Mouse (Mus musculus) embryo, embryonic 11 days (tissue): Measurements from ENCODE around the gene Ctnnbip1.

ENCODE experiments used
- DNase-seq: peaks from one replicate; pipeline ENCODE4 v3.0.0-alpha.2; 2015

Gene Ctnnbip1

DNA sequence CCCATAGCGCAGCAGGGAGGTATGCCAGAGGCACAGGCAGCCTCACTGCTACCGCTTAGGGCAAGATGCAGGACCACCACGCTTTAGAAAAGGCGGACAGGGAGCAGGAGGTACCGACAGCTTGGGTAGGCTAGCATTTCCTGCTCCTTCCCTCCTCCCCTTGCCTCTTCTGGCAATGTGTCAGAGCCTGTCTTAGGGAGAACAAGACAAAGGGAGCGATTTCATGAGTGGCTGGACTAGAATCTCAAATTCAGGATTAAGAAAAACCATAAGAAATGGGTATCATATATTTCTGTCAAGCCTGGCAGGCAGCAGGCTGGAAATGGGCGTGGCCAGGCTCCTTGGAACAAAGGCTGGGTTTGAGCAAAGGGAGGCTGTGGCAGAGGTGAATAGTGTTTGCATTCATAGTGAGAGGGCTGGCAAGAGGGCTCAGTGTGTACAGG lies 44.9 kb downstream of the Ctnnbip1 start:
- DNase-seq, result peak; percentile 60

DNA sequence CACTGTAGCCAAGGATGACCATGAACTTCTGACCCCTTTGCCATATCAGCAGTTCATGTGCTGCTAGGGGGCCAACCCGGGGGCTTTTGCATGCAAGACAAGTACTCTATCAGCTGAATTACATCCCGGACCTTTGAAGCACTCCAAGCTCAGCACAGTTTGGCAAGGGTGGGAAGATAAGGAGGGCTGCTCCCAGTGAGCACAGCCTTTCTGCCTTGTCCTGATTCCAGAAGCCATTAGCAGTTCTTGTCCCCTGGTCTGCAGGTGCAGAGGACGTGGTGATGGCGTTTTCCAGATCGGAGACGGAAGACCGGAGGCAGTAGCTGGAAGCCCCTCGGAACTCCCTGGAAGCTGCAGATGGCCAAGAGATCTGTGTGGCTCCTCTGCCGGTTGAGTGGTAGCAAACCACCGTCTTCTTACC lies 45.9 kb downstream of the Ctnnbip1 start:
- DNase-seq, result no peak

DNA sequence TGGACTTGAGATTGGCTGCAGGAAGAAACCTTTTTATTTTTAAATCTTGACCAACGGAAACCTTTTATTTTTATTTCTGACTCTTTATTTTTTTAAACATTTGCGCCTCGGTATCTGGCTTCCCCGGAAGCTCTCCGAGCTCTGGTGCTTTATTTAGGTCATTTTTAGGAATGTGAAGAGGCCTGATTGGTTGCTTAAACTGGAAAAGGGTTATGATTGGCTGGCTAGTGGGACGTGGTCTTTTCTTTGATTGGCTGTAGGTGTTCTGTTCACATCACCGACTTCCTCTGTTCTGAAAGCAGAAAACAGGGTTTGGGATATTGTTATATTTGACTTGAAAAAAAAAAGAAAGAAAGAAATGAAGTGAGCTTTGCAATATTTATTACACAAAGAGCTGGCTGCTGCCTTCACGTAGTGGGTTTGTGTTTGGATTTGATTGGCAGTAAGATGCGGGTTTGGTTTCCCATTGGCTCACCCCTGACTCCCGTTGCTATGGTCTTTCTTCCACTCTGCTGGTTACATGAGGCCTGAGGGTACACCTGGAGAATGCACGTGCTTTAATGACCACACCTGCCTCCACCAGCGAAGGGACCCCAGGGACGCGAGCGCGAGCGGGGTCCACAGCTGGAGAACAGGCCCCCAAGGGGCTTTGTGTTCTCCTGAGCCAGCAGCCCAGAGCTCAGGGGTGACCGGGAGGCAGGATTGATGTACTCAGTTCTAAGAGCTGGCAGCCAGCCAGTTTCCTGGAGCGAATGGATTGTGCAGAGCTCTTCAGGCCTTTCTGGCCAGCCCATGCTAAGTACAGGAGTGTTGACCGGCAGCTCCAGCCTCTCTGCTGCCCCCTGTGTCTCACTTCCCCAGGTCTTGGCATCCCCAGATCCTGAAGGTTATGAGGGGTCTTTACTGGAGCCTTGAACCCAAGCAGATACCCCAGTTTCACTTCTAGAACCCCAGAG lies 46.7 kb downstream of the Ctnnbip1 start:
- peak; percentile 64 for DNase-seq

DNA sequence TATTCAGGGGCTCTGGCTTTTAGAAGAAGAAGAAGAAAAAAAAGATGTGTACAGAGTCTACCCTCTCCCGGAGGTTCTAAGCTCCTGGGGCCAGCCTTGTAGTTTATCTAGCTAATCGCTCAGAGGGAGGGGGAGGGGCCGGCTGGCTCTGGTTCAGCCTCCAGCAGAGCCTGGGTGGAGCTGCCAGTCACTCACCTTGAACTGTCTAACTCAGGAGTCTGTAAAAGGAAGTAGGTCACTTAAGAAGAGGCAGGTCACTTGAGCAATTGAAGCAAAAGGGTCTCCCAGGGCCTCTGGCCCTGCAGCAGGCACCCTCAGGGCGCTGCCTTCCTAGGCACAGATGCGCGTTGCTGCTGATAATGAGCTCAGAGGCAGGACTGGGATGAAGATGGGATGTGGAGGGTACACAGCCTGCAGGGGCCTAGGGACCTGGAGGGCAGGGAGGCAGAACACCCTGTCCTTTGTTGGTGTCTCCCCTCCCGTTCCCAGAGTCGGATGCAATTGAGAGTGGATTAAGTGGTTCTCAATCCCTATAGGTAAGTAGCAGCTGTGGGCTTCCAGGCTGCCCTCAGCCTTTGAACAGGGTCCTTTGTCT lies 49.5 kb downstream of the Ctnnbip1 start:
- peak; percentile 52 for DNase-seq

DNA sequence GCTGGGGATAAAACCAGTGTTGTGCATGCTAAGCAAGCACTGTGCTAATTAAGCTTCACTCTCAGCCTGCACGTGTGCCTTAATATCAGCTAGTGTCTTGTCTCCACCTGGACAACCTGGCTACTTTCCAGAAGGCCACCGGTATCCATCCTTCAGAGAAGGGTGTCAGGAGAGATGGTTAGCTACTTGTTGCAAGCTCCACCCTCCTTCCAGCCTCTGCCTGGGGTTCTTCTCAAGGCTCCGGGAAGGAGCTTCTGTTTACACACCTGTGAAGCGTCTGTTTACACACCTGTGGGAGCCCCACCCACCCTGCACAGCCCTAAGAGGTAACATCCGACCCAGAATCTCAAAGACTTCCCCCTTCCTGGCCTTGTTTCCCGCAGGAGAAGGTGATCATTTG lies 50.6 kb downstream of the Ctnnbip1 start:
- DNase-seq, result no peak

DNA sequence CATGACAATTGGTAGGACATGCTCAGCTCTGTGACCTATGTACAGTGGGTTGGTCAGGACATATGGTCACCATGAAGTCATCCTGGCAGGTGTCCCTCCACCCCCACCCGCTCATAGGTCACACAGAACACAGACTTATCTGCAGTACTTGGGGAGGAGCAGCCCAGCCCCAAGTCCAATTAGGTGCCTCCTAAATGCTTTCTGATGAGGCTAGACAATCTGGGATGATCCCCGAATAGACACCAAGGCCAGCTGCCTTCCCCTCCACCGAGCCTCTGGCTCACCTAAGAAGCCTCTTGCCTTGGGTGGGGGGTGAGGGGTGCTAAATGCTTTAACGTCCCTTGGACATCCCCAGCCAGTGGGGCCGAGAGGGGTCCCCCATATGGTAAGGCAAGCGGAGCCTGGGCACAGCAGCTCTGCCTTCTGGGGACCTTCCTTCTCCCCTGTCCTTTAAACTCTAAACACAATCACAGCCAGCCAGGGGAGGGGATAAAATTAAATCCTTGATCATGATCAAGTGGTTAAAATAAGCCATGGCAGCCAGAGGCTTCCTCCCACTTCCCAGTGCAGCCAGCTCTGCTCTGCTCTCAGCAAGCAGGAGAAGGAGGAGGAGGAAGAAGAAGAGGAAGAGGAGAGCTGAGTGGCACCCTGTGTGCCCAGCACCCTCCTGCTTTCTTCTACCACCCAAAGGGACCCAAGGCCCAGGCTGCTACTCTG lies 51.9 kb downstream of the Ctnnbip1 start:
- DNase-seq, result no peak

DNA sequence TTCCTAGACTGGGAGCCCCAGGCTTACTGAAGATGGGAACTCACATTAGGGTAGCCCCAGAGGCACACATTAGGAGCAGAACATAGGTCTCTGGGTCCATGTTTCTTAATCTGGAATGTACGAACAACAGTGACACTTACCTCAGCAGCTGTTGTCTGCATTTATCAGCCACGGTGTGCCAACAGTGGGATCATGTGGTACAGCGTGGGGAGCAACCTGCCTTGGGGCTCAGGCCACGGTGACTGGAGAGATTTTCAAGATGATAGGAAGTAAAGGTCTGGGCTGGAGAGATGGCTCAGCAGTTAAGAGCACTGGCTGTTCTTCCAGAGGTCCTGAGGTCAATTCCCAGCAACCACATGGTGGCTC lies 52.4 kb downstream of the Ctnnbip1 start:
- DNase-seq, result no peak

DNA sequence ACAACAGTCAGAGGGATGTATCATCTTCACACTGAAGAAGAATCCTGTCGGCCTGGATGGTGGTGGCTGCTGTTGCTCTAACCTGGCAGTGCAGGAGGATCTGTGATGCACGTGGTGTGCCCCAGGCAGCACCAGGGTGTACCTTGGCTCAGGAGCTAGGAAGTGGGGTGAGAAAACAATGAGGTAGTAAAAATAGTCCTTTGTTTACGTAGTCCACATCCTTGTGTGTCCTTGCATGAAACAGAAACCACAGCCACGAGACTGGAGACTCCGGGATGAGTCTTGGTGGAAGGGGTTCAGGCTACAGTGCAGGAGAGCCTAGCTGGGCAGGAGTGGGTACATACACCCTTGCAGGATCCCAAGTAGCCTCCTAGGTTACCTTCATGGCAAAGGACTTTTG lies 53.2 kb downstream of the Ctnnbip1 start:
- no peak for DNase-seq

DNA sequence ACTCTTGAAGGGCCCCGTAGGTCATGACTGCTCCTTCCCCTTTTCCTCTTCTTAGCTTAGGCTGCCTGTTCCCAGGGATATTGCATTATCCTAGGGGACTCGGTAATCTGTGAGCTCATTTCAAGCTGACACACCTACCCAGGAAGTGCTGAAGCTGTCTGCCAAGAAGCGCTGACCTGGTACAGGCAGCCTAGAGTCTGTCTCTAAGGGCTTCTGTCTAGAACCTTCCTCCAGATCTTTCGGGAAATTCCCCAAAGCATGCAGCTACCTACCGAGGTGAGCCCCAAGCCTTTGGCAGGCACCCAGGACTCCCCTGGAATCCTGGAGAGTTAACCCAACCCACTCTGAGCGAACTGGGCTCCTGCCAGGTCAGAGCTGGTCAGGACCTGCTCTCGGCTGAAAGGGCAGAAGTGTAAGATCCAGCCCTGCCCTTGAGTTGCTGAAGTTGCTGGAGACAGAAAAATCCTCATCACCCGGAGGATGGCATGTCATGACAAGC lies 53.7 kb downstream of the Ctnnbip1 start:
- DNase-seq, result no peak

DNA sequence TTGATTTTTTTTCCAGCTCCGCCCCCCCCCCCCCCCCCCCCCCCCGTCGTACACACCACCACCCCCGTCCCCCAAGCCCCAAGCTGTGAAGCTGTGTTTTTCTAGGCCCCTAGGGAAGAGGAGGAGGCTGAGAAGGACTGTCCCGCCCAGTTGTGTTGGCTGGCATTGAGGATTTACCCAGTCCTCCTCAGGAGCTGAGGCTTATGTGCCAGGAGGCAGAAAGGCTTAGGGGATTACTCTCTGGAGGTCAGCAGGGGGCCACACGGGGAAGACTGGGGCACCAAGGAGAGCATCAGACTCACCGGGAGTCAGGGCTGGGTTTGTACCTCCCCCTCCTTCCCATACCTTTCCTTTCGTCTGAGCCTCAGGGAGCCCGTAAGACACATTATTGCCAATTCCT lies 54.4 kb downstream of the Ctnnbip1 start:
- DNase-seq, result no peak

DNA sequence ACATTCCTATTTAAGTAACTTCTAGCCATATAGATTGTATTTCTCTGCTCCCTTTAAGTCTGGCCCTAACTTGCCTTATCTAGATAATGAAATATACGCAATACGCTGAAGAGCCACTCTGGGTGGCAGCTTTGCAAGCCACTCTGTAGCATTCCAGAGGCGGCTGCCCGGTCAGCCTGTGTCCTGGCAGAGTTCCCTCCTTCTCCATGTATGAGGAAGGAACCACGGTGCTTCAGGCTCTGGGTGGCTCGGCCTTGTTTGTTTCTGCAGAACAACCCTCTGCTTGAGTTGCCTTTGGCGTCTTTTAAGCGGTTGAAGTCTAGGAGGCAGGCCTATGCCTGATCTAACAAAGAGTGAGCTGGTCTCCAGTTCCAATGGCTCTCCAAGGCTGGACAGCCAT lies 54.8 kb downstream of the Ctnnbip1 start:
- no peak for DNase-seq

DNA sequence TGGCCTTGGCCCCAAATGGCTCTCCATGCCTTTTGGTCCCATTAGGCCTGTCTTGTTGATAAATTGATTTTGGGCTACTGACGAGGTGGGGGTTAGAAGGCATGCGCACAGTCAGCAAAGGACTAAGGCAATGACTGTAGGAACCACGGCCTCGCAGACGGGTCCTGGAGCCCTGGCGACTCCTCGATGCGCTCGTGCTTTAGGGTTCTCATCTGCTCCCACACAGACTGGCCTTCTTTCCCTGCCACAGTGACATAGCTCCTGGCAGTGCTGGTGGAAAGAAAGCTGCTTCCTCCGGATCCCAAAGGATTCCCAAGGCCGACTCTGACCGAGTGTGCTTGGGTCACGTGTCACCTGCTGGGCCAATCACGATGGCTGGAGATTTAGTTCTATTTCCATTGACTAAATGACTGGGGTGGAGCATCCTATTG lies 56.4 kb downstream of the Ctnnbip1 start:
- no peak for DNase-seq

DNA sequence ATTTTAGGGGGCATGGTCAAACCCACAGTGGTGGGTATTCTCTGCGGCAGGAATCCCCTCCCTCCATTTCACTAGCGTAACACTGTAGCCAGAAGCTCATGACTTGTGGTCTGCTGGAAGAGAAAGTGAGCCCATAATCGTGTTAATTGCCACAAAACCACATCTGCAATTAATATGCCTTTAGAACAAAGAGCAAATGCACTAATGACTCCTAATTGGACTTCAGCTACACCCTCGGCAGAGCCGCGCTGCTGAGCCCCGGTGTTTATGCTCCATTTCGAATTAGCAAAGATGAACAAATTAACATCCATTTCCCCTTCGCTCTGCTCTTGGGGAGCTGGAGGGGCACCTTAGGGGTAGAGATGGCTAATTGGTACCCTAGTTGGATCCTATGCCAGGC lies 58.0 kb downstream of the Ctnnbip1 start:
- DNase-seq, result no peak

DNA sequence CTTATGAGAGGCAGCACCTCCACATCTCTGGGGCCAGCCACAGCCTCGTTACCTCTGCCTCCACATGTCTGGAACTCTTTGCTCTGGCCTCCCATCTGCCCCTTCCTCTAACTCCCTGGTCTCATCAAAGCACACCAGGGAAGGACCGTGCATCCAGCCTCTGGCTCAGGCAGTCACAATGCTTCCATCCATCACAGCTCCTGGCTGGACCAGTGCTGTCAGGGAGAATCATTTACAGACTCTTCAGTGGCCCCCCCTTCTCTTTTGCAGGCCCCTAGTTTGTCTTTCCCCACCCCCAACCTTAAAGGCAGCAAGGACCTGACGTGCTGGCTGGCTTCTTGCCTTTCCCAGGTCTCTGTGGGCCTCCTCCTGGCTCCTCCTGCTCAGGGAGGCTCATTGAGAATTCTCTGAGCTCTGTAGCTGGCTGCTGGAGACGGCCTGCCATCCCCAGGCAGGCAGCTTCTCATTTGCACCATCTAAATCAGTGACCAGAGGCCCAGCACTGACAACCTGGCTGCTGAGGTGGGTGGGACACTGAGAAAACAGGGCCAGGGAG lies 59.0 kb downstream of the Ctnnbip1 start:
- DNase-seq, result no peak

DNA sequence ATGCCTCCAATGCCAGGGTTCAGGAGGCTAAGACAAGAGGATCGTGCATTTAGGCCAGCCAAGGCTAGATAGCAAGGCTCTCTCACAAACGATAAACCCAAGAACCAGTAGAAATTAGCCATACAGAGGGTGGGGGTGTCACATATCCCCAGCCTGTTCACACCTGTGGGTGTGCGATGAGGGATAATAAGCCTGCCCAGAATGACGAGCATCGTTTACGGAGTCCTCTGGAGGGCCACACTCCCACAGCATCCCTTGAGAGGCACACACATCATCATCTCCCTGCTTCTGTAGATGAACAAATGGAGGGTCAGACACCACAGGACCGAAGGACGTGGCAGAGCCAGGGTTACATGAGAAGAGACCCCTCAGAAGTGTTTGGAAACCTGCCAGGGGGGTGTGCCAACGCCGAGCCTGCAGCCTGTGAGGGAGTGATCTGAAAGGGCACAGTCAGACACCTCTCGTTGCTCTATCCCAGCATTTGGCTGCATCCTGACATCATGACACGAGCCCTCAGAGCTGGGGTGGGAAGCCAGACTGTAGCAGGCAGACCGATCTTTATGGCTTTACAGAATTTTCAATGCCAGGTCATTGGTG lies 60.1 kb downstream of the Ctnnbip1 start:
- no peak for DNase-seq

DNA sequence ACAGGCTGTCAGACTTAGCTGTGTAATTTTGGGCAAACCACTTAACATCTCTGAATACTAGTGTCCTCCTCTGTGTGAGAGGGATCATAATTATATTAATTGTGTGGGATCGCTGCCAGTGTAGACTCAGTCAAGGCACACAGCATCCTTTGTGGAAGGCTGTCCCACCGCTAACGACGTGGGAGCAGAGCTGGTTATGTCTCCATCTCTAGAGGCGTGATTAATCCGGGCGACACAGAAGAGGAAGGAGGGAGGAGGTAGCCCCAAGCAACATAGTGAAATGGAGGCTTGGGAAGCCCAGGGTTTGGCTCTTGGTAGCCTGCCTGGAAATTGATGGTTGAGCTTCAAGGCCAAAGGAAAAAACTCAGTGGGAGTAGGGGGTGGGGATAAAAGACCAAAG lies 60.8 kb downstream of the Ctnnbip1 start:
- no peak for DNase-seq

DNA sequence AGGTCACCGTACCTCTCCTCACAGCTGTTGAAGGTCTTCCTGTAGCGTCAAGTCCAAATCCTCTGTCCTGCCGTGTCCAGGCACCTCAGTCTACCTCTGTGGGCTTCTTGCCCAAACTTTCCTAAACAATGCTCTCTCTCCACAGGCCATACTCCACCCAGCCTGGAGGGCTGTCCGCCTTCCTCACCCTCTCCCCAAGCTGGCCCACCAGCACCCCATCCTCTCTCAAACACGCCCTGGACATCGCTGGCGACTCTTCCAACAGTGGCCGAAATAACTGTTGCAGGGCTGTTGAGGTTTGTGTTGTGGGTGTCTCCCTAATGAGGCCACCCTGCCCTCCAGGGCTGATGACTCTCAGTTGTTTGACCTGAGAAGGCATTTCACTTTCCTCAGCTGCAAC lies 67.2 kb downstream of the Ctnnbip1 start:
- no peak for DNase-seq

DNA sequence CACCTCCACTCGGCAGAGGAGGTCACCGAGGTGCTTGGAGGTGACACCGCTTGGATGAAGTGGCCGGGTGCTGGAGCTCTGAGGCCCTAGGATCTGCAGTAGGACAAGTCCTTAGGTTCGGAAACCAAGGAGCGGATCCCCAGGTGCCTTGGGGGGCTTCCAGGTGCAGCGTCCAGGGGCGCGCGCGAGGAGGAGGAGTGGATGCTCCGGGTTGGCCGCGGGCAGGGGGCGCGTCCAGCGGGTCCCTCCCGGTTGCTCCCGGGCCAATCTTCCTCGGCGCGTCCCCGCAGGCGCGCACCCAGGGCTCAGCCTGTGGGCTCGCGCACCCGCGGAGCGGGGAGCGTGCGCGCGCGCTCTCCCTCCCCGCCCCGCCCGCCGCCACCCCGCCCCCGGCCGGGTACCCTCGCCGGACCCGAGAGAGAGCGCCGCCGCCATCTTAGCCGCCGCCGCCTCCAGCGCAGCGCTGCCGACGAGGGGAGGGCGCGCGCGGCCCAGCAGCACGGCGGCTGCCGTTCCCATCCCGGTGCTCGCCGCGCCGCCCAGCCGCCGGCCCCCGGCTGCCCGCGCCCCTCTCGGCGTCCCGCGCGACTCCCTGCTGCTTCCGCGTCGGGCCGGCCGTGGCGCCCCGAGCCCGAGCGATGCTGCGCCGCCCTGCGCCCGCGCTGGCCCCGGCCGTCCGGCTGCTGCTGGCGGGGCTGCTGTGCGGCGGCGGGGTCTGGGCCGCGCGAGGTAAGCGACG lies 68.2 kb downstream of the Ctnnbip1 start, which contains the start of gene Clstn1:
Gene Clstn1, plus strand, starts transcription at position 425 of the 739 bp plus-strand sequence.
- peak; percentile 94 for DNase-seq

DNA sequence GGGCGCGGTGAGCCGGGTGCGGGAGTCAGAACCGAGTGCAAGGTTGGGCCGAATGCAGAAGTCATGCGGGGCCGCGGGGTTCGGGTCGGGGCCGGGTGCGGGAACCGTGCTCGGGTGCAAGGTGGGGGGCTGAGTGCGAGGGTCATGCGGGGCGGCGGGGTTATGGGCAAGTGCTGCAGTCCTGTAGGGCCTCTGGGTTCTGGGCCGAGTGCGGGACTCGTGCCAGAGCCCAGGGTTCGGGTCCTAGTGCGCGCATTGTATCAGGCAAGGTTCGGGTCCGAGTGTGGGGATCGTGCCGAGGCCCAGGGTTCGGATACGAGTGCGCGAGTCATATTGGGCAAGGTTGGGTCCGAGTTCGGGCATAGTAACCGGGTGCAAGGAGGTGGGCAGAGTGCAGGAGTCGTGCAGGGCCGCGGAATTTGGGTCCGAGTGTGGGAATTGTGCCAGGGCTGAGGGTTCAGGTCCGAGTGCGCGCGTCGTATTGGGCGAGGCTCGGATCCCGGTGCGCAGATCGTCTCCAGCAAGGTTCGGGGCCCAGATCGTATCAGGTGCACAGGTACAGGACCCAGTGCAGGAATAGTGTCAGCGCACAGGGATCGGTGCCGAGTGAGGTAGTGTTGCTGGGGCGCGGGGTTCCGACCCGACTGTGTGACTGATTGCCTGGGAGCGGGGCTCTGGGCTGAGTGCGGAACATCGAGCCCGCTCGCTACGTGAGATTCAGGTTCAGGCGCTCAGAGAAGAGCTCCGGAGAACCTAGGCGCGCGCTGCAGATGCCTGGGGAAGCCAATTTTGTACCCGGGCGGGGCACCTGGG lies 69.0 kb downstream of the Ctnnbip1 start:
- DNase-seq, result peak; percentile 54

DNA sequence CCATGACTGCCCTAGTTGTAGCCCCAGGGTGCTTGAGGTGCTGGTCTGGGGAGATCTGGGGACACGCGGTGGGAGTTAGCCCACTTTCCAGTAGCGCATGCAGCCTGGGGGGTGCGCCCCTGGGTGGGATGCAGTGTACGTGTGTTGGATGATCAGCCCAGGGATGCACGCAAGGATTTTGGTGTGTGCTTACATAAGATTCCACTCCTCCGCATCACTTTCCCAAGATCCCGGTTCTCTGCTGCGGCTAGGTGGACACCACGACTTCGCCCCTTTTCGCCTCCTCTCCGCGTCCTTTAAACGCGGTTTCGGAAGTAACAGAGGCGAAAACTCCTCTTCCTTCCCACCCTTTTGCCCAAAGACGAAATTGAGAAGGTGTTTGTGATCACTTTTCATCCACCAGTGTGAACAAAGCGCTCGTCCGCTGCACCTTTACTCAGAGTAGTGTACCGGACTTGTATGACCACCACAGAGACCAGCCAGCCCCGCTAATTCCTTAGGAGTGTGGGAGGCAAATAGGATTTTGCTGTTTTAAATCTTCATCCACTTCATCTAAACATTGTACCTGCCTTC lies 69.6 kb downstream of the Ctnnbip1 start:
- DNase-seq, result peak; percentile 42

DNA sequence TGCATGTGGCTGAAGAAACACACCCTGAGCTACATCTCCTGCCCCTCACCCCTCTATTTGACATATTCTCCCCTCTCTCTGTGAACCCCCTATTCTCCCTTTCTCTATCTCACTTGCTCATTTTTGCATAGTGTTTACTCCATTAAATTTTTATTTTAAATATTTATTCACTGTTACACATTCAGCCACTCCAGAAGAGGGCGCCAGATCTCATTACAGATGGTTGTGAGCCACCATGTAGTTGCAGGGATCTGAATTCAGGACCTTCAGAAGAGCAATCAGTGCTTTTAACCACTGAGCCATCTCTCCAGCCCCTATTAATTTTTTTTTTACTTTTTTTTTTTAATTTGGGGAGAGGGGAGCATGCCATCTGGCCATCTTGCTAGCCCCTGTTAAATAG lies 72.2 kb downstream of the Ctnnbip1 start:
- no peak for DNase-seq
